Mouse (Mus musculus) cortical plate, adult 2 months (tissue): Measurements from ENCODE around the gene Sgce.

Experiments
- CTCF ChIP-seq: fragments of 200-500 bp; IDR thresholded peaks from 2 replicates; pipeline ENCODE4 v1.5.1; 2011; ENCODE audit warnings: mild to moderate bottlenecking, control low read depth, low read length; ENCODE audit not compliant: insufficient read depth; ENCODE audit errors: extremely low read depth
- POLR2A ChIP-seq: fragments of 200-500 bp; IDR thresholded peaks from 2 replicates; pipeline ENCODE4 v1.6.1; 2011; ENCODE audit warnings: mild to moderate bottlenecking, low read length, control low read depth; ENCODE audit not compliant: insufficient read depth; ENCODE audit errors: extremely low read depth

DNA sequence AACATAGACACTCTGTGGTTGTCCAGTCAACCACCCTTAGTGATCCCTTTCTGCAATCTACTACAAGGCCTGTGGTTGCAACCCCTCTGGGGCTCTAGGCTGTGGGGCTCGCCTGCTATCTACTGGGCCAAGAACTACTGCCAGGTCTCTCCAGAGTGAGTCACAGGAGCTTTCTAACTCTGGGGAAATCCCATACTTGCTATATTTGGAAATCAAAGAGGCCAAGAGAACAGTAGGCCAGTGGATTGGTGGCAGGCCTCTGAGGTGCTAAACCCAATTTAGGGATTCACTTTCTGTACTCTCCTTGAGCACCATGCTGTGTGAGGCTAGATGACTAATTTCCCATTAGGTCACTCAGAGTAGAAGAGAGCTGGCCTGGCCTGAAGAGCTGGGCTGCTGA lies 38.0 kb downstream of the Sgce start:
- TF ChIP-seq POLR2A (no peak), CTCF (no peak)
